Mouse (Mus musculus) brain, embryonic 14.5 days (tissue): ENCODE results near the gene Krt80.

Experiments used
- CTCF ChIP-seq: fragments of 200-500 bp; IDR thresholded peaks from 2 replicates; pipeline ENCODE4 v1.5.1; 2012; ENCODE audit warnings: inconsistent platforms, mild to moderate bottlenecking, moderate library complexity, borderline replicate concordance; ENCODE audit not compliant: insufficient read depth, insufficient read length; ENCODE audit errors: extremely low read depth
- POLR2A ChIP-seq: fragments of 200-500 bp; IDR thresholded peaks from 2 replicates; pipeline ENCODE4 v1.6.1; 2012; ENCODE audit warnings: mild to moderate bottlenecking, inconsistent platforms, borderline replicate concordance; ENCODE audit not compliant: poor library complexity, insufficient read depth, insufficient read length, severe bottlenecking; ENCODE audit errors: extremely low read depth

GRCm38 (mm10) chr15:101331090-101331489, 38.9 kb downstream of the Krt80 start:
- no peak for TF ChIP-seq POLR2A
- TF ChIP-seq CTCF, result no peak
